Mouse (Mus musculus): ENCODE measurements around the gene Gm49361.

GRCm38 (mm10) chr14:57615828-57616227 is 130.1 kb downstream of the Gm49361 start:
- TF ChIP-seq MAX (IDR thresholded peaks at IDR 0.05; ENCODE audit: low read depth) (no peak), E2F4 (IDR thresholded peaks at IDR 0.05; ENCODE audit: insufficient read depth) (no peak), MYOG (IDR thresholded peaks at IDR 0.05; ENCODE audit: control insufficient read depth in 1 of 3, insufficient read depth in 1 of 3, insufficient read length in 2 of 3, low read depth in 2 of 3) (no peak), POLR2A (IDR thresholded peaks at IDR 0.05; ENCODE audit: insufficient read length, low read depth) (no peak), USF1 (IDR thresholded peaks at IDR 0.05; ENCODE audit: low read depth) (no peak), MYOD1 (IDR thresholded peaks at IDR 0.05; ENCODE audit: control insufficient read depth in 1 of 3, insufficient read length in 2 of 3, low read depth in 2 of 3) (no peak), POLR2AphosphoS2 (IDR thresholded peaks at IDR 0.05; ENCODE audit: insufficient read length, low read depth) (no peak), TCF12 (IDR thresholded peaks at IDR 0.05; ENCODE audit: insufficient read depth, poor library complexity, severe bottlenecking) (no peak), REST (IDR thresholded peaks at IDR 0.05; ENCODE audit: insufficient read depth, insufficient read length) (no peak), SRF (IDR thresholded peaks at IDR 0.05; ENCODE audit: control insufficient read depth, insufficient read length, low read depth) (no peak), TCF3 (IDR thresholded peaks at IDR 0.05; ENCODE audit: insufficient read length, low read depth) (no peak)
